Mouse (Mus musculus) olfactory bulb, adult 2 months (tissue): ENCODE results near the gene Sorcs3. TPM values are rescaled to one million over a fixed set of nuclear protein-coding genes. Genes with fewer than 3 reads are reported as not detected.

Experiments used
- H3K27ac ChIP-seq: fragments of 200-500 bp; 2 replicates; pipeline ENCODE4 v1.5.1; 2012; ENCODE audit warnings: low read depth, low read length; ENCODE audit not compliant: insufficient read depth
- H3K4me1 ChIP-seq: fragments of 200-500 bp; 2 replicates; pipeline ENCODE4 v1.6.1; 2012; ENCODE audit warnings: low read length; ENCODE audit not compliant: control insufficient read depth, insufficient read depth
- H3K4me3 ChIP-seq: fragments of 200-500 bp; 2 replicates; pipeline ENCODE4 v1.5.1; 2012; ENCODE audit warnings: mild to moderate bottlenecking, low read depth, low read length, moderate library complexity; ENCODE audit not compliant: insufficient read depth
- CTCF ChIP-seq: fragments of 200-500 bp; IDR thresholded peaks from 2 replicates; pipeline ENCODE4 v1.5.1; 2012; ENCODE audit warnings: low read depth, mild to moderate bottlenecking, low read length, moderate library complexity; ENCODE audit not compliant: insufficient read depth
- POLR2A ChIP-seq: fragments of 200-500 bp; IDR thresholded peaks from 2 replicates; pipeline ENCODE4 v1.6.1; 2012; ENCODE audit warnings: mild to moderate bottlenecking, low read depth, low read length, moderate library complexity; ENCODE audit not compliant: insufficient read depth
- WGBS: fragments of 180-500 bp; shearing (Covaris S2); methylation state at CpG from one replicate; pipeline ENCODE4 v1.1.7; 2018; 5-methylcytosine and 5-hydroxymethylcytosine counted together
- polyA plus RNA-seq: library from polyadenylated mRNA; stranded (reverse); fragments of >200 nt; gene quantifications from 2 replicates; pipeline ENCODE4 v1.2.4, GENCODE M21; 2012; ENCODE audit warnings: low replicate concordance; ENCODE audit not compliant: missing spikeins, insufficient read depth, insufficient read length

Gene Sorcs3
- polyA plus RNA-seq, 1 experiment: not detected

- H3K4me1 ChIP-seq: peaks cover 9% of the 10 kb centered on the region
- TF ChIP-seq CTCF (no peak), POLR2A (no peak)
- 74% methylated on average over 5 of the region's 5 CpGs for WGBS
- H3K4me3 ChIP-seq: no peak overlapping the region
- H3K27ac ChIP-seq: no peak overlapping the region
Measured at GRCm38 (mm10) chr19:48263750-48264149, 57.9 kb downstream of the Sorcs3 start.

GRCm38 (mm10) chr19:48280273-48280672 lies 74.4 kb downstream of the Sorcs3 start:
- H3K27ac ChIP-seq: no peak overlapping the region
- H3K4me1 ChIP-seq: peaks cover 3% of the 10 kb centered on the region
- H3K4me3 ChIP-seq: no peak overlapping the region
- WGBS: 80% methylated on average over 8 of the region's 8 CpGs
- no peak for TF ChIP-seq CTCF
- no peak for TF ChIP-seq POLR2A

GRCm38 (mm10) chr19:48282250-48282649 lies 76.4 kb downstream of the Sorcs3 start:
- H3K4me3 ChIP-seq: no peak overlapping the region
- TF ChIP-seq CTCF: no peak
- no peak for TF ChIP-seq POLR2A
- H3K27ac ChIP-seq: no peak overlapping the region
- H3K4me1 ChIP-seq: peaks cover 3% of the 10 kb centered on the region
- WGBS: 27% methylated on average over 6 of the region's 6 CpGs

GRCm38 (mm10) chr19:48283217-48283616 lies 77.4 kb downstream of the Sorcs3 start:
- H3K4me3 ChIP-seq: no peak overlapping the region
- no peak for TF ChIP-seq CTCF
- H3K27ac ChIP-seq: no peak overlapping the region
- H3K4me1 ChIP-seq: peaks cover 3% of the 10 kb centered on the region
- 62% methylated on average over 4 of the region's 4 CpGs for WGBS

GRCm38 (mm10) chr19:48285602-48286225 lies 79.9 kb downstream of the Sorcs3 start:
- TF ChIP-seq CTCF (no peak), POLR2A (no peak)
- 82% methylated on average over 10 of the region's 10 CpGs for WGBS
- Histone ChIP-seq H3K4me1 (peaks cover 3% of the 10 kb centered on the region), H3K27ac (no peak overlapping the region), H3K4me3 (no peak overlapping the region)

GRCm38 (mm10) chr19:48294251-48294650 lies 88.4 kb downstream of the Sorcs3 start:
- WGBS: 95% methylated on average over 2 of the region's 2 CpGs

GRCm38 (mm10) chr19:48298384-48298783 lies 92.6 kb downstream of the Sorcs3 start:
- Histone ChIP-seq H3K4me3 (no peak overlapping the region), H3K27ac (no peak overlapping the region), H3K4me1 (peaks cover 5% of the 10 kb centered on the region; the same call in 1 of the 2 replicates)
- 89% methylated on average over 2 of the region's 2 CpGs for WGBS
- TF ChIP-seq POLR2A (no peak), CTCF (no peak)

More at GRCm38 (mm10) chr19:48294251-48294650, 88.4 kb downstream of the Sorcs3 start:
- Histone ChIP-seq H3K27ac (no peak overlapping the region), H3K4me1 (peaks cover 5% of the 10 kb centered on the region; the same call in 1 of the 2 replicates), H3K4me3 (no peak overlapping the region)
- TF ChIP-seq POLR2A: no peak
- no peak for TF ChIP-seq CTCF

- H3K4me1 ChIP-seq: no peaks in the 10 kb centered on the region
- no peak overlapping the region for H3K27ac ChIP-seq
- WGBS: 48% methylated on average over 14 of the region's 14 CpGs
- no peak for TF ChIP-seq POLR2A
- TF ChIP-seq CTCF: no peak
- no peak overlapping the region for H3K4me3 ChIP-seq
Measured at GRCm38 (mm10) chr19:48300440-48301231, 94.8 kb downstream of the Sorcs3 start.

GRCm38 (mm10) chr19:48301300-48301699 lies 95.5 kb downstream of the Sorcs3 start:
- Histone ChIP-seq H3K4me3 (no peak overlapping the region), H3K4me1 (no peaks in the 10 kb centered on the region), H3K27ac (no peak overlapping the region)
- 77% methylated on average over 3 of the region's 3 CpGs for WGBS
- TF ChIP-seq POLR2A: no peak
- TF ChIP-seq CTCF: no peak
